Mouse (Mus musculus): ENCODE measurements at regions not wholly inside any gene's neighbourhood (a gene's known extent, or its start where the extent isn't known, plus 50 kb on each side); places are given as distances from the start of the nearest gene placed in this dataset.

GRCm38 (mm10) chr1:61359011-61359930 lies 279.4 kb upstream of the Pard3b start:
- no peak for TF ChIP-seq CTCF (IDR thresholded peaks at IDR 0.05; ENCODE audit: low read depth, low read length)
- TF ChIP-seq POLR2A (IDR thresholded peaks at IDR 0.05; ENCODE audit: extremely low read depth, insufficient read depth, low read length): no peak

Measured in liver, adult 2 months (tissue).